Mouse (Mus musculus) v-Abl transformed pro-B cells (cell line): ENCODE data around the gene Cpxcr1.

Source experiments
- in situ Hi-C, 2 experiments: fragments of 400-800 bp; cut with MboI; formaldehyde crosslinking; loops; one replicate each; pipeline ENCODE4 v1.15.1; 2025; ENCODE audit not compliant: unreplicated experiment in 2 of 2

The Cpxcr1 gene

DNA sequence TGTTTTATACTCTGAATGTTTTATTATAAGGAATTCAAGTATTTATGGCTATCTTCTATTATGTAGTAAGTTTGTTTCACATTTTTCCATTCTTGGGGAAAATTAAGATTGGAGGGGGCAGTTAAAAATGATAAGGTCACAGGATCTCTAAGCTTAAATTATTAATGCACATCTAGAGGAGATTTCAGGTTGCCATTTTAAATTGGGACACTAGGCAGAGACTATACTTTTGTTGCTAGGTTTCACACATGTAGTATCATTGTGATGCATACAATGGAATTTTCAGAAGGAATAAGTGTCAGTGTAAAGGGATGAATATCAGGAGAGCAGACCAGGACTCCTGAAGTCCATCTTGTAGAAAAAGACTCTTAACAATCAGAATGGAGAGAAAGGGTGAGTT, at the start of gene Cpxcr1:
Gene Cpxcr1, plus strand, starts transcription at position 301 of the 400 bp plus-strand sequence.
- in situ Hi-C loops: no loop called here
